Mouse (Mus musculus): ENCODE results near the gene Slc39a11. TPM values are rescaled to one million over a fixed set of nuclear protein-coding genes. Genes with fewer than 3 reads are reported as not detected.
A peak's percentile ranks its signal among the peaks of the same experiment; 100 is the strongest.
"Not testable (repeated sequence)": the region's sequence is repeated elsewhere in the genome, so short reads cannot be mapped to it uniquely, and the experiment has no call there.

Slc39a11 gene
- polyA plus RNA-seq, 1 experiment from 2014 or later, result 38.5 TPM

DNA sequence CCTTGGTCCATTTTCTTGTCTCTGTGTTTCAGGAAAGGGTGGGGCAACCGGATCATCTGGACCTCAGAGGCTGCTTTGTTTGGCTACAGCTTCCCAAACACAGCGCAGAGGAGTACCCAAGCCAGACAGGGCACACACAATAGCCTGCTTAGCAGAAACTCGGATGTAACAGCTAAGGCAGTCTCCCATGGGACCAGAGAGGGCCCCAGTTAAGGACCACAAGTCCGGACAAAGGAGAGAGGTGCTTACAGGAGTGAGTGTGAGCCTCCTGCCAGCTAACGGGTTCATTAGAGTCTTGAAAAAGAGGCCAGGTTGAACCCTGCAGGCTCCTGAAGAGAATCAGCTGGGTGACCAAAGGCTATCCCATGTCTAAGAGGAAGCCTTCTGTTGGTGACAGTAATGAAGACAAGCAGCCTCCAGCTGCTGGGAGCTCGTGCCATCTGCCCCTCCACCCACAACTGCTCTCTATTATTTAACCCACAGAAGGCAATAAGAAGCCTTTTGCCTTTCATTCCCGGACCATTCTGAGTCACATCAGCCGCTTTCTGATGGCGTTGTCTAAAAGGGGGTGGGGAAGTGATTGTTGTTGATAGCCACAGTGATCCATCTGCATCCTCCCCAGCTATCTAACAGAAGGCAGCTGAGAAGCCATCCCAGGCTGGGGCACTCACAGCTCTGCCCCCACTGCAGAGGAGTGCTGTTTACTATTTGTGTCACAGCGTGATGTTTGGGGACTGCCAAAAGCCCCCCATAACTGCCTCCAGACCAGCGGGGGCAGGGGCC, 65.8 kb downstream of the Slc39a11 start:
- H3K36me3 ChIP-seq (ENCODE audit: control insufficient read depth, insufficient read depth, low read length), result no peaks in the 10 kb centered on the region
- WGBS, result 33% methylated on average over 11 of the region's 11 CpGs

DNA sequence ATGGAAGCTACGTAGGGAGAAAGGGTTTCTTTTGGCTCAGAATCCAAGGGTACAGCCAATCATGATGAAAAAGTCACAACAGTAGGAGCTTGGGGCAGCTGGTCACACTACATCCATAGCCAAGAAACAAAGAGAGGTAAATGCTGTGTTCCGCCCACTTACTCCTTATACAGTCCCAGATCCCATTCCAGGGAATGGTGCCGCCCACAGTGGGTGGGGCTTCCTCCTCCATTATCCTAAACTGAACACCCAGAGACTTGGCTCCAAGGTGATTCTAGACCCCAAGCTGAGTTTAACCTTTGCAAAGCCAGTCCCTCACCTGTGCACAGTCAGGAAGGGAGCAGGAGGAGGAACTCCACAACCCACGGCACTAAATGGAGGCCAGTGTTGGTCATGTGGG, 72.7 kb downstream of the Slc39a11 start:
- 81% methylated on average over 4 of the region's 4 CpGs for WGBS
- H3K27me3 ChIP-seq (ENCODE audit: control insufficient read depth, insufficient read depth, low read depth, low read length), result no peaks in the 10 kb centered on the region
- no peak for ATAC-seq

More for the DNA sequence above, 65.8 kb downstream of the Slc39a11 start:
- Histone ChIP-seq H3K4me1 (ENCODE audit: control insufficient read depth, insufficient read depth, low read length) (no peaks in the 10 kb centered on the region; the same call in 1 of the 2 replicates), H3K4me3 (ENCODE audit: low read depth, low read length) (no peak overlapping the region), H3K27ac (ENCODE audit: low read length) (no peak overlapping the region), H3K9me3 (replicated peaks; ENCODE audit: control insufficient read depth, low read length, poor library complexity, severe bottlenecking) (no peaks in the 10 kb centered on the region), H3K4me2 (ENCODE audit: low read length) (no peak overlapping the region), H3K9ac (ENCODE audit: low read depth, low read length) (no peak overlapping the region), H3K27me3 (ENCODE audit: control insufficient read depth, insufficient read depth, low read depth, low read length) (no peaks in the 10 kb centered on the region)
- ATAC-seq, result no peak

DNA sequence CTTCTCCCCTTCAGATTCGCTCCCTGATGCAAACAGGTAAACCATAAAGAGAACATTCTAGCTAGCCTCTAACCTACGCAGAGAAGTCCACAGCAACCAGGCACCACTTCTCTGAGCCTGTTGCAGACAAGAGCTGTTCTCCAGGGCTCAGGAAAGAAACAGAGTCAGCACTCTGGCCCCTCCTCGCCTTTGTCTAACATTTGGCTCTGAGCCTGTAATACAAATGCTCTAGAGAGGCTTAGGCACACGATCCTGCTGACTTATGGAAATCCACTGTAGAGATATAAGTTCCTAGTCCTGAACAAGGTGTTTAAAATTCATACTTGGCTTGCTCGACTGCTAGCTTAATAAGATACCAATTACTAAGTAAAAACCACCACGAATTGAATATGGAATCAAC, 77.2 kb downstream of the Slc39a11 start:
- Histone ChIP-seq H3K27ac (ENCODE audit: low read length) (peak overlapping the region; percentile 54), H3K9ac (ENCODE audit: low read depth, low read length) (no peak overlapping the region), H3K4me1 (ENCODE audit: control insufficient read depth, insufficient read depth, low read length) (peaks cover 11% of the 10 kb centered on the region), H3K4me3 (ENCODE audit: low read depth, low read length) (no peak overlapping the region), H3K27me3 (ENCODE audit: control insufficient read depth, insufficient read depth, low read depth, low read length) (no peaks in the 10 kb centered on the region), H3K36me3 (ENCODE audit: control insufficient read depth, insufficient read depth, low read length) (no peaks in the 10 kb centered on the region), H3K4me2 (ENCODE audit: low read length) (no peak overlapping the region), H3K9me3 (replicated peaks; ENCODE audit: control insufficient read depth, low read length, poor library complexity, severe bottlenecking) (no peaks in the 10 kb centered on the region)
- WGBS, result 39% methylated on average over 6 of the region's 6 CpGs
- ATAC-seq, result peak; percentile 67

More for the DNA sequence above, 72.7 kb downstream of the Slc39a11 start:
- no peaks in the 10 kb centered on the region for H3K9me3 ChIP-seq (replicated peaks; ENCODE audit: control insufficient read depth, low read length, poor library complexity, severe bottlenecking)
- no peaks in the 10 kb centered on the region for H3K36me3 ChIP-seq (ENCODE audit: control insufficient read depth, insufficient read depth, low read length)
- H3K4me3 ChIP-seq (ENCODE audit: low read depth, low read length), result no peak overlapping the region
- no peak overlapping the region for H3K27ac ChIP-seq (ENCODE audit: low read length)
- no peak overlapping the region for H3K9ac ChIP-seq (ENCODE audit: low read depth, low read length)
- peaks cover 11% of the 10 kb centered on the region for H3K4me1 ChIP-seq (ENCODE audit: control insufficient read depth, insufficient read depth, low read length)
- H3K4me2 ChIP-seq (ENCODE audit: low read length), result no peak overlapping the region

DNA sequence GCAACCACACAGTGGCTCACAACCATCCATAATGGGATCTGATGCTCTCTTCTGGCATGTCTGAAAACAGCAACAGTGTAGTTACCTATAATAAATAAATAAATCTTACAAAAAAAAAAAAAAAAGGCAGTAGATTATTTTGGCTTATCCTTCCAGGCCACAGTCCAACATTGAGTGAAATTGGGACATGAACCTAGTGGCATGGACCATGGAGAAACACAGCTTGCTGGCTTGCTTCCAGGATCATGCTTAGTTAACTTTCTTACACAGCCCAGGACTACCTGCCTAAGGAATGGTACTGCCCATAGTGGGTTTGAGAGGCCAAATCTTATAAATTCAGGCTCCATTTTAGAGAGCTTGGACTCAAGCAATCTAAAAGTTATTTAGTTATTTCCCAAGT, 78.3 kb downstream of the Slc39a11 start:
- Histone ChIP-seq H3K36me3 (ENCODE audit: control insufficient read depth, insufficient read depth, low read length) (no peaks in the 10 kb centered on the region), H3K27ac (ENCODE audit: low read length) (no peak overlapping the region), H3K9me3 (replicated peaks; ENCODE audit: control insufficient read depth, low read length, poor library complexity, severe bottlenecking) (no peaks in the 10 kb centered on the region), H3K4me3 (ENCODE audit: low read depth, low read length) (no peak overlapping the region), H3K4me1 (ENCODE audit: control insufficient read depth, insufficient read depth, low read length) (peaks cover 11% of the 10 kb centered on the region), H3K9ac (ENCODE audit: low read depth, low read length) (no peak overlapping the region), H3K4me2 (ENCODE audit: low read length) (no peak overlapping the region), H3K27me3 (ENCODE audit: control insufficient read depth, insufficient read depth, low read depth, low read length) (no peaks in the 10 kb centered on the region)
- ATAC-seq, result no peak

DNA sequence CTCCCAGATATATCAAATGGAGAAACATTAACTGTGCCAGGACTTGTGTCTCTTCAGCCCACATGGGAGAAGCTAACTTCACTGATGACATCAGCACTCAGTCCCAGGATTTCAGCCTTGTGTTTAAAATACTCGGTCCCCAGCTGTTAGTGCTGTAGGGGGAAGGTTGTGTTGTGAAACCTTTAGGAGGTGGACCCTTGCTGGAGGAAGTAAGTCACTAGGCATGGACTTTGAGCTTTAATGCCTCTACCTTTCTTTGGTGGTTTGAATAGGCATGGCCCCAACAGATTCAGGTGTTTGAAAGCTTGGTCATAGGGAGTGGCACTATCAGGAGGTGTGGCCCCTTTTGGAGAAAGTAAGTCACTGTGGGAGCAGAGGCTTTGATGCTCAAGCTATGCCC, 80.9 kb downstream of the Slc39a11 start:
- Histone ChIP-seq H3K4me3 (ENCODE audit: low read depth, low read length) (no peak overlapping the region), H3K4me1 (ENCODE audit: control insufficient read depth, insufficient read depth, low read length) (peaks cover 24% of the 10 kb centered on the region), H3K27ac (ENCODE audit: low read length) (no peak overlapping the region), H3K9me3 (replicated peaks; ENCODE audit: control insufficient read depth, low read length, poor library complexity, severe bottlenecking) (no peaks in the 10 kb centered on the region), H3K27me3 (ENCODE audit: control insufficient read depth, insufficient read depth, low read depth, low read length) (no peaks in the 10 kb centered on the region), H3K9ac (ENCODE audit: low read depth, low read length) (no peak overlapping the region), H3K36me3 (ENCODE audit: control insufficient read depth, insufficient read depth, low read length) (no peaks in the 10 kb centered on the region), H3K4me2 (ENCODE audit: low read length) (no peak overlapping the region)
- WGBS, result 83% methylated on average over 1 of the region's 1 CpGs
- ATAC-seq, result no peak

DNA sequence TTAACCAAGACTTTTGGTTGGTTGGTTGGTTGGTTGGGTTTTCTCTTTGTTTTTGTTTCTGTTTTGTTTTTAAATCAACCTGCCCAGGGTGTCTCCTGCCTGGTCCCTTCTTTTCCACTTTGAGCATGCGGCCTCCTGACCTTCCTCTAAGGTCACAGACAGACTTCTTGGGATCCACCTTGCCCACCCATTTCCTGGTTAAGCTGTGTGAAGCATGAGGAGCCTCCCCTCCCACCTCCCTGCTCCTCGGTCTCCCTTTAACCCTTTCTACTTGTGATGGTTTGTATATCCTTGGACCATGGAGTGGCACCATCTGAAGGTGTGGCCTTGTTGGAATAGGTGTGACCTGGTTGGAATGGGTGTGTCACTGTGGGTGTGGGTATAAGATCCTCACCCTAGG, 82.0 kb downstream of the Slc39a11 start:
- not testable (repeated sequence) for H3K4me3 ChIP-seq (ENCODE audit: low read depth, low read length); ATAC-seq; H3K27ac ChIP-seq (ENCODE audit: low read length); H3K27me3 ChIP-seq (ENCODE audit: control insufficient read depth, insufficient read depth, low read depth, low read length); H3K4me2 ChIP-seq (ENCODE audit: low read length); H3K9ac ChIP-seq (ENCODE audit: low read depth, low read length); H3K36me3 ChIP-seq (ENCODE audit: control insufficient read depth, insufficient read depth, low read length); H3K9me3 ChIP-seq (replicated peaks; ENCODE audit: control insufficient read depth, low read length, poor library complexity, severe bottlenecking)
- peaks cover 19% of the 10 kb centered on the region for H3K4me1 ChIP-seq (ENCODE audit: control insufficient read depth, insufficient read depth, low read length)
- WGBS, result 89% methylated on average over 2 of the region's 2 CpGs

DNA sequence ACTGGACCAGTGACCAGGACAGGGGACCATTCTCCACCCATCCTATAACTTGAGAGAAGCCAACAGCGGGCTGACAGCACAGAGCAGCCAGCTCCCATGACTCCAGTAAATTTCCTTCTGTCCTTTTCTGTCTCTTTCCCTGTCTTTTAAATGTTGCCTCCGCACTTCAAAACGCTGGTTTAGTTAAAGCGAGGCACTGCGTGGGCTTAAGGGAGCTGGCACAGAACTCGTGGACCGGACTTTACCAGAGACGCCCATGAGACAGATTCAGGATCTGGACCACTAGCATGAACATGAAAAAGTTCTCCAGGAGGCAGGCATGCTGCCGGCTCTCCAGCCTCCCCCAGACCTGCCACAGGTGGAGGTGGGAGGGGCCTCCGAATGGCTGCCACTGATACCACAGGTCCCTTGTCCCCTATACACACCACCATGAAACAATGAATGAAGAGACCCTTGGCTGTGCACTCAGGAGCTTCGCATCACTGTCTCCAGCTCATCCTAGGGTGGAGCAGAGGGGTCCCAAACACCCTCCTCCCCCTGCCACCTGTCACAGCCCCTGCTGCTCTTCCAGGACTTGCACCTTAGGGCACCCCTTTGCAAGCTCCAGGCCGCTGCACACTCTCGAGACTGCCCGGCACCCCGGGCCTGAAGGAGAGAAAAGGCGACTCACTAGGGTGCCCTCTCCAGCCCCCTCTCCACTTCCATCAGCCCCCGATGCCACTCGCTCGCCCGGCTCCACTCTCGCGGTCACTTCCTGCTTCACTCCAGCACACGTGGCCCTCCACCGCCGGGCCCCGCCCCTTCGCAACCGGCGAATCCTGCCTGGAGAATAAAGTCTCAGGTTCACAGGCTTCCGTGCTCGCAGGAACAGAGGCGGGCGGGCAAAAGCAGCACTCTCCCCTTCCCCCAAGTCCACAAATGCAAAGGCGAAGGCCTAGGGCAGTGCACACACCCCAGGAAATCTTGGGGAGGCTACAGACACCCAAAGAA, 84.6 kb downstream of the Slc39a11 start:
- Histone ChIP-seq H3K9ac (ENCODE audit: low read depth, low read length) (peak overlapping the region; percentile 76), H3K27me3 (ENCODE audit: control insufficient read depth, insufficient read depth, low read depth, low read length) (no peaks in the 10 kb centered on the region), H3K4me1 (ENCODE audit: control insufficient read depth, insufficient read depth, low read length) (peaks cover 12% of the 10 kb centered on the region), H3K4me2 (ENCODE audit: low read length) (peak overlapping the region; percentile 94), H3K9me3 (replicated peaks; ENCODE audit: control insufficient read depth, low read length, poor library complexity, severe bottlenecking) (no peaks in the 10 kb centered on the region), H3K4me3 (ENCODE audit: low read depth, low read length) (peak overlapping the region; percentile 62), H3K27ac (ENCODE audit: low read length) (no peak overlapping the region), H3K36me3 (ENCODE audit: control insufficient read depth, insufficient read depth, low read length) (no peaks in the 10 kb centered on the region)
- WGBS, result 8% methylated on average over 34 of the region's 34 CpGs
- ATAC-seq, result peak; percentile 88

DNA sequence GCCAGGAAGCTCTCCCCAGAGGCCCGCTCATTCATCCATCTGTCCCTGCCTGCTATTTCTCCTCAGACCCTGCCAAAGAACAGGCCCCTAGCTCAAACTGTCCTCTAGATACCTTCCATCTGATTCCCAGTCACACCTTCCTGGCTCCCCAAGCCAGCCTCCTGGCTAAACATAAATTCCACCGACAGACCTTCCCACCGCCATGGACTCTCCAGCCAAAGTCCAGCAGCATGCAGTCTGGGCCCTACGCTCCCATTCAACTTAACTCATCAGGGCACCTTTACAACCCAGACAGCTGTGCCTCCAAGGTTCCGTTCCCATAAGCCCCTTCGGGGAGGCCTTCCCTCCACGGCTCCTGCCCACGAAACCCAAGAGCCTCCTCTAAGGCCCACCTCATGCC, 87.6 kb downstream of the Slc39a11 start:
- H3K4me1 ChIP-seq (ENCODE audit: control insufficient read depth, insufficient read depth, low read length), result peaks cover 12% of the 10 kb centered on the region
- WGBS, result 85% methylated on average over 8 of the region's 8 CpGs
- H3K9me3 ChIP-seq (replicated peaks; ENCODE audit: control insufficient read depth, low read length, poor library complexity, severe bottlenecking), result no peaks in the 10 kb centered on the region
- H3K9ac ChIP-seq (ENCODE audit: low read depth, low read length), result no peak overlapping the region
- H3K36me3 ChIP-seq (ENCODE audit: control insufficient read depth, insufficient read depth, low read length), result no peaks in the 10 kb centered on the region
- no peak overlapping the region for H3K4me2 ChIP-seq (ENCODE audit: low read length)
- no peak overlapping the region for H3K4me3 ChIP-seq (ENCODE audit: low read depth, low read length)
- no peak overlapping the region for H3K27ac ChIP-seq (ENCODE audit: low read length)
- no peak for ATAC-seq
- H3K27me3 ChIP-seq (ENCODE audit: control insufficient read depth, insufficient read depth, low read depth, low read length), result no peaks in the 10 kb centered on the region

DNA sequence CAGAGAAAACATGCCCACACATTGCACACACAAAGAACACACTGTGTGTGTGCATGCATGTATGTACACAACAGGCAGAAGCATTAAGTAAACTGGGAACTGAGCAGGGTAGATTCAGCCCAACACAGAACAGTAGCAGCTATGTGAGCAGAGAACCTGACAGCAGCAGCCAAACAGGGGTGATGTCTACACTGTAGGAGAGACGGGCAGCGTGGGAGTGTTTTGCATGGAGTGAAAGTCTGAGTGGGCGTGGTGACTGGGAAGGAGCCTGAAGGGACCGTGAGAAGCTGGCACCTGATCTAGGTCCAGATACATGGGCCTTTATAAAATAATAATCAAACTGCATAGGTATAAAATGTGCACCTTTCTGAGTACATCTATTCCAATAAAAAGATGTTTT, 89.7 kb downstream of the Slc39a11 start:
- no peaks in the 10 kb centered on the region for H3K9me3 ChIP-seq (replicated peaks; ENCODE audit: control insufficient read depth, low read length, poor library complexity, severe bottlenecking)
- H3K36me3 ChIP-seq (ENCODE audit: control insufficient read depth, insufficient read depth, low read length), result no peaks in the 10 kb centered on the region
- ATAC-seq, result no peak
- H3K4me2 ChIP-seq (ENCODE audit: low read length), result no peak overlapping the region
- H3K4me1 ChIP-seq (ENCODE audit: control insufficient read depth, insufficient read depth, low read length), result peaks cover 6% of the 10 kb centered on the region
- no peaks in the 10 kb centered on the region for H3K27me3 ChIP-seq (ENCODE audit: control insufficient read depth, insufficient read depth, low read depth, low read length)
- no peak overlapping the region for H3K27ac ChIP-seq (ENCODE audit: low read length)
- H3K4me3 ChIP-seq (ENCODE audit: low read depth, low read length), result no peak overlapping the region
- H3K9ac ChIP-seq (ENCODE audit: low read depth, low read length), result no peak overlapping the region
- WGBS, result 83% methylated on average over 4 of the region's 4 CpGs

Data from midbrain, embryonic 16.5 days (tissue).